Mouse (Mus musculus) olfactory bulb, adult 2 months (tissue): ENCODE results near the gene Birc2.

Source experiments
- CTCF ChIP-seq: fragments of 200-500 bp; IDR thresholded peaks from 2 replicates; pipeline ENCODE4 v1.5.1; 2012; ENCODE audit warnings: low read depth, mild to moderate bottlenecking, low read length, moderate library complexity; ENCODE audit not compliant: insufficient read depth
- POLR2A ChIP-seq: fragments of 200-500 bp; IDR thresholded peaks from 2 replicates; pipeline ENCODE4 v1.6.1; 2012; ENCODE audit warnings: mild to moderate bottlenecking, low read depth, low read length, moderate library complexity; ENCODE audit not compliant: insufficient read depth

- TF ChIP-seq POLR2A (no peak), CTCF (no peak)
These were observed 36.0 kb upstream of the Birc2 start, which contains the start of gene Birc3 for GRCm38 (mm10) chr9:7872775-7873439.
